Mouse (Mus musculus): ENCODE data around the gene Slc22a14.

Slc22a14 gene

GRCm38 (mm10) chr9:119122596-119123369, 242.6 kb downstream of the Slc22a14 start:
- no peak for DNase-seq

GRCm38 (mm10) chr9:119120168-119120560, 245.2 kb downstream of the Slc22a14 start:
- no peak for DNase-seq
